Mouse (Mus musculus) A20 (cell line): ENCODE measurements around the gene Gm6176.
"Not testable (repeated sequence)": the region's sequence is repeated elsewhere in the genome, so short reads cannot be mapped to it uniquely, and the experiment has no call there.

Source experiments
- DNase-seq: peaks from one replicate; pipeline ENCODE4 v3.0.0-alpha.2; 2011; ENCODE audit warnings: low read depth, low spot score

Gene Gm6176

GRCm38 (mm10) chr7:22056205-22056604 is at the start of gene Gm6176:
Gene Gm6176, minus strand, starts transcription at chr7:22056305.
- not testable (repeated sequence) for DNase-seq

- DNase-seq: not testable (repeated sequence)
Observed at GRCm38 (mm10) chr7:22068757-22069156, 12.7 kb upstream of the Gm6176 start, which contains the start of gene Vmn1r139. Gene Vmn1r139, plus strand, starts transcription at chr7:22069057.

- DNase-seq: not testable (repeated sequence)
Observed at GRCm38 (mm10) chr7:22028797-22029196, 27.3 kb downstream of the Gm6176 start, which contains the start of gene Vmn1r138. Gene Vmn1r138, minus strand, starts transcription at chr7:22028897.
